Mouse (Mus musculus) limb, embryonic 13.5 days (tissue): ENCODE results near the gene Osbpl3. TPM values are rescaled to one million over a fixed set of nuclear protein-coding genes. Genes with fewer than 3 reads are reported as not detected.

Experiments
- ATAC-seq: fragments of 200-750 bp; cut with Nextera tagmentation; 2 replicates; pipeline ENCODE4 v1.8.0; 2017; ENCODE audit warnings: low read depth, moderate number of reproducible peaks, moderate TSS enrichment; ENCODE audit not compliant: low FRiP score
- H3K27ac ChIP-seq: fragments of 300-500 bp; sonication (generic); 2 replicates; pipeline ENCODE4 v1.5.1; 2015; ENCODE audit warnings: inconsistent platforms, mild to moderate bottlenecking, moderate library complexity
- H3K27me3 ChIP-seq: fragments of 300-500 bp; sonication (generic); 2 replicates; pipeline ENCODE4 v1.6.1; 2015; ENCODE audit warnings: mild to moderate bottlenecking, inconsistent platforms
- H3K36me3 ChIP-seq: fragments of 300-500 bp; sonication (generic); 2 replicates; pipeline ENCODE4 v1.6.1; 2015; ENCODE audit warnings: inconsistent platforms, mild to moderate bottlenecking, moderate library complexity
- H3K4me1 ChIP-seq: fragments of 300-500 bp; sonication (generic); 2 replicates; pipeline ENCODE4 v1.6.1; 2015; ENCODE audit warnings: inconsistent platforms
- H3K4me2 ChIP-seq: fragments of 300-500 bp; sonication (generic); replicated peaks from 2 replicates; pipeline ENCODE4 v1.6.1; 2015; ENCODE audit warnings: inconsistent platforms, mild to moderate bottlenecking, moderate library complexity
- H3K4me3 ChIP-seq: fragments of 300-500 bp; sonication (generic); 2 replicates; pipeline ENCODE4 v1.5.1; 2015; ENCODE audit warnings: moderate library complexity, mild to moderate bottlenecking, inconsistent platforms
- H3K9ac ChIP-seq: fragments of 300-500 bp; sonication (generic); 2 replicates; pipeline ENCODE4 v1.6.1; 2015; ENCODE audit warnings: mild to moderate bottlenecking, inconsistent platforms
- H3K9me3 ChIP-seq: fragments of 300-500 bp; sonication (generic); 2 replicates; pipeline ENCODE4 v1.6.1; 2016; ENCODE audit warnings: inconsistent platforms
- WGBS: fragments of 180-500 bp; shearing (Covaris S2); methylation state at CpG from one replicate; pipeline ENCODE4 v1.1.7; 2015; 5-methylcytosine and 5-hydroxymethylcytosine counted together
- polyA plus RNA-seq: library from polyadenylated mRNA; unstranded; fragments of >200 nt; fragmentation: Nextera tagmentation; extraction: Ambion mirVana; gene quantifications from 2 replicates; pipeline ENCODE4 v1.2.1, GENCODE M21; 2015

Gene Osbpl3
- polyA plus RNA-seq, 1 experiment from 2014 or later, result 15.3 TPM

DNA sequence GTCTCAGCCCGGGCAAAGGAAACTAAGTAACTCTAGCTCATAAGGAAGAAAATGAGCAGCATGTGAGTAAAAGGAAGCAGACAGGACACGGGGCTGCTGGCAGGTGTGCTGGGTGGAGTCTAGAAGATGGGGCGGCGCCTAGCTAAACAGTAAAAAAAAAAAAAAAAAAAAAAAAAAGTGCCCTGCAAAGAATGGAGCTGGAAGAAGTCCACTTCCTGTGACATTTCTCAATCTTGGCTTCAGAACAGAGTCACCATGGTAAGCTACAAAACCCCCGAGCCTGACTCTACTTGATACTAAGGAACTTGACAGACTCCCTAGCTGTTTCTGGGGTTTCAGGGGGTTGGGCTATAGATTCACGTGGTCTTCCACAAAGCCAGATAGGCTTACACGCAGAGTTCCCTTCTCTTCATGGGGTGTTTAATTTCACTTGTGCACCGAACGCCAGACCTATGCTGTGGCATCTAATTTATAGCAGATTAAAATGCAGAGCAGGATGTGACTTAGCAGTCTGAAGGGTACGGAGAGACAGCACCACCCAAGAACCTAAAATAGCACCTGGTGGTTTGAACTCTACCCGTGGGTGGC is 74.4 kb downstream of the Osbpl3 start:
- H3K9ac ChIP-seq, result no peak overlapping the region
- H3K27me3 ChIP-seq, result no peaks in the 10 kb centered on the region
- H3K4me1 ChIP-seq, result peaks cover 53% of the 10 kb centered on the region
- peak overlapping the region; percentile 58; the same call in 1 of the 2 replicates for H3K27ac ChIP-seq
- peak overlapping the region; percentile 7; the same call in 1 of the 2 replicates for H3K4me3 ChIP-seq
- peak; percentile 65; the same call in 1 of the 2 replicates for ATAC-seq
- H3K4me2 ChIP-seq, result peak overlapping the region; percentile 55
- no peaks in the 10 kb centered on the region for H3K36me3 ChIP-seq
- WGBS, result 11% methylated on average over 11 of the region's 11 CpGs
- no peaks in the 10 kb centered on the region for H3K9me3 ChIP-seq

DNA sequence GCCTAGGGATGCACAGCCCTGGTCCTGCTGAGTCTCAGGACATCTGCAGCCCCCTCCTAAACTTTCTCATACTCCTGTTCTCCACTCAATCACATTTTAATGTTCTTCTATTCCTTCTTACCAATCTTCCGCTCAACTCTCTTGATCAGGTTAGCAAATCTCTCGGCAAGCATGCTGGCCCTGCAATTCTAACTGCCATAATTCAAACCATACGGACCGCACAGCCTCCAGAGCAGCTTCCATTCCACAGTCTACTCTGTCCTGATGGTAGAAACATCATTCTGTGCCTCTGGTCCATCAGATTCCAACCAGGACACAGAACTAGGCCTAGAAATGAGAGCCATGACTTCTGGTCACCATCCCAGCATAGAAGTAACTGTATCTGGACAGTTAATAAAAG is 76.3 kb downstream of the Osbpl3 start:
- H3K9me3 ChIP-seq, result no peaks in the 10 kb centered on the region
- no peak overlapping the region for H3K4me3 ChIP-seq
- H3K36me3 ChIP-seq, result no peaks in the 10 kb centered on the region
- ATAC-seq, result no peak
- H3K4me1 ChIP-seq, result peaks cover 53% of the 10 kb centered on the region
- H3K4me2 ChIP-seq, result no peak overlapping the region
- H3K9ac ChIP-seq, result no peak overlapping the region
- H3K27me3 ChIP-seq, result no peaks in the 10 kb centered on the region
- peak overlapping the region; percentile 34 for H3K27ac ChIP-seq
- 37% methylated on average over 4 of the region's 4 CpGs for WGBS

DNA sequence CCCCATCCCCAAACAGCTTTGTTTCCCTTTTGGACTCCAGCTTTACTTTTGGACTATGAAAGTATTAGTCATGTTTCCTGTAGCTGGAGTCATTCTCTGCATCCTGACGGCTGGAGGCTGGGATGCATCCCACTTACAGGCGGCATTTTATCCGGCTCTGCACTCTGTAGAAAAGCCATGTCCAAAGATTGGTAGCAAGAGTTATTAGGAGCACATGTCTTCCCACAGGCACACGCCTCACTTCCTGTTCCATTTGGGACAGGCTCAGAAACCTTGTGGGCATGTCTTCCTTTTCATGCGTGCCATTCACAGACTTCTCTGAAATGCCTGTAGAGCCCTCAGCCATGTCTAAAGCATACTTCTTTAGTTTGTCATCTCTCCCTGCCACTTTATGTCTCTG is 76.9 kb downstream of the Osbpl3 start:
- no peak overlapping the region for H3K9ac ChIP-seq
- H3K27me3 ChIP-seq, result no peaks in the 10 kb centered on the region
- no peak for ATAC-seq
- no peaks in the 10 kb centered on the region for H3K36me3 ChIP-seq
- H3K4me1 ChIP-seq, result peaks cover 53% of the 10 kb centered on the region
- peak overlapping the region; percentile 17; the same call in 1 of the 2 replicates for H3K4me2 ChIP-seq
- no peak overlapping the region for H3K4me3 ChIP-seq
- no peaks in the 10 kb centered on the region for H3K9me3 ChIP-seq
- 27% methylated on average over 5 of the region's 5 CpGs for WGBS
- H3K27ac ChIP-seq, result peak overlapping the region; percentile 34

DNA sequence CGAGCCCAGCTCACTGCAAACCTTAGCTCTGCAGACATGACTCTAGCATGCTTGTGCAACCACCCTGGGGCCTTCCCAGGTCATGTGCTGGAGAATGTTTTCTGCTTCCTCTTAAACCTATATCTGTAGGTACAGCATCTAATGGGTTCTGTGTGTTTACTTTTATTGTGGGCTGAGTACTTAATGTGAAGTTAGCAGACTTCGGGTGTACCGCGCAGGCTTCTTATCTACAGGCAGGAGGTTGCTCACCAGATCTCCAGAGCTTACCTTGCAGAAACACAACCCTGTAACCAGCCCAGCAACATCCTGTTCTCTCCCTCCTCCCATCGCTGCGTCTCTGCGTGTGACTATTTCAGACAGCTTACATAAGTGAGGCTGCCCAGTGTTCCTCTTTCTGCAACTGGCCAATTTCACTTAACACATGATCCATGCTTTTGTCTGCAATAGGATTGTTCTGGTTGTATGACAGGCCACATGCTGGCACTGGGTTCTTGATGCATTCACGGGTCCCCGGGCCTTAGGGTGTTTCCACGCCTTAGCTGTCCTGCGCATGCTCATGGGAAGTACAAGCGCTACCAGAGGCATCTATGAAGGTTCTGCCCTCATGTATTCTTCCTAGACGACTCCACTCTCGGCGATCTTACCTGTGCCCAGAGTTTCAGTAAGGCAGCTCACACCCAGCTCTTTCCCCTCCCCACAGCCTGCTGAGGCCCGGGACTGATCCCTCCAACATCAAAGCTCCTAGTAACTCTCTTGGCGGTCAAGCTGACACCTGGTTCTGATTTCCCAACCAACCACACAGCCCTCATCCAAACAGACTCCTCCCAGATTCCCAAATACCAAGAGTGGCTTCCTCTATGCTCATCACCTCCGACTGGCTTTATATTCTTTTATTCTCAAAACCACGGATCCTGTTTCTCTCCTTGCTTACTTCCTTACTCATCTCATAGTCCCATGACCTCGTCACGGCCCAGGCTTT is 78.0 kb downstream of the Osbpl3 start:
- H3K9me3 ChIP-seq, result no peaks in the 10 kb centered on the region
- H3K36me3 ChIP-seq, result no peaks in the 10 kb centered on the region
- no peaks in the 10 kb centered on the region for H3K27me3 ChIP-seq
- H3K4me1 ChIP-seq, result peaks cover 61% of the 10 kb centered on the region
- H3K9ac ChIP-seq, result no peak overlapping the region
- no peak; the same call in 1 of the 2 replicates for ATAC-seq
- H3K4me3 ChIP-seq, result no peak overlapping the region
- peak overlapping the region; percentile 25 for H3K4me2 ChIP-seq
- peak overlapping the region; percentile 34; the same call in 1 of the 2 replicates for H3K27ac ChIP-seq
- 44% methylated on average over 21 of the region's 21 CpGs for WGBS

DNA sequence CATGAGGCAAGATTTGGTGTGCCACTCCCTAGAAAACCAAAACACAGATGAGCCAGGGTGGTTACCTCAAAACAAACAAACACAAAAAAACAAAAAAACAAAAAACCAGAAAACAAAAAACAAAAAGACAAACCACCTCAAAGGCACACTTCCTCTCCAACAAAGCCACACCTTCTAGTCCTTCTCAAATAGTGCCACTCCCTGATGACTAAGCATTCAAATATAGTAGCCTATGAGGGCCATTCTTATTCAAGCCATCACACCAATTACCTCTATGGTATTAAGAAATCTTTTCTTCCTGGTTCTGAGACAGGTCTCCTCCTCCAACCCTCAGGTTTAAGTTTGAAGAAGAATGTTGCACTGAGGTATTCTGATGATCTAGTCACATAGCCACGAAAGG is 79.3 kb downstream of the Osbpl3 start:
- Histone ChIP-seq H3K4me3 (no peak overlapping the region), H3K4me1 (peaks cover 53% of the 10 kb centered on the region), H3K36me3 (no peaks in the 10 kb centered on the region), H3K9me3 (no peaks in the 10 kb centered on the region), H3K9ac (no peak overlapping the region), H3K27me3 (no peaks in the 10 kb centered on the region), H3K4me2 (no peak overlapping the region), H3K27ac (no peak overlapping the region)
- ATAC-seq, result no peak
- 89% methylated on average over 1 of the region's 1 CpGs for WGBS

DNA sequence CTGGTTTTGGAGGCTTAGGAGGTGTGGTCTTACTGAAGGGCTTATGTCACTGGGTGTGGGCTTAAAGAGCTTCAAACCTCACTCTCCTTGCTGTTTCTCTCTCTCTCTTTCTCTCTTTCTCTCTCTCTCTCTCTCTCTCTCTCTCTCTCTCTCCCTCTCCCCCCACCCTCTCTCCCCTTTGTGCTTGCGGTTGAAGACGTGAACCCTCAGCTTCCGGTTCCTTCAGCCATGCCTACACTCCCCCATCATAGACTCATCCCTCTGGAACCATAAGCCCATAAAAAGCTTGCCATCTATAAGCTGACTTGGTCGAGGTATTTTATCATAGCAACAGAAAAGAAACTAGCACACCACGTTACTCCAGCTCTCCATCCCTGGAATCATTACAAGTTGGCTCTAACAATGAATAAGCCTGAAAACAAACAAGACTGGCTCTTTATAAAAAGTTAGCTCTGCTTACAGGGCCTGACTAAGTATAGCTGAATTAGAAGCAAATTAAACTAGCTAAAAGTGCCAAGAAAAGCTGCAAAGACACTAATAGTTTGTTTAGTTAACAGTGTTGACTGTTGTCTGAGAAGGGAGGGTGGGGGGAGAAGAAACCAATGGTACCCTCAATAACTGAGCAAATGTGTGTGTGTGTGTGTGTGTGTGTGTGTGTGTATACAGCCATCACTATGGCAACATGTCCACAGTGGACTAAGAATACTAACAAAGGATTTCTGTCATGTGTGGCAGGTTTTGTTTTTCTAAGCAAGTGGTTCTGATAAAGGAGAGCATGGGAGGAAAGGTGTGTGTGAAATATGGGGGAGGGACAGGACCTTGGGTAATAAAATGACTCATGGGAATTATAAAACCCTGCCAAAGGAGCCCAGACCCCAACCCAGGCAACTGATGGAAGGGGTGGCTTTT is 83.2 kb downstream of the Osbpl3 start:
- Histone ChIP-seq H3K4me2 (no peak overlapping the region), H3K27me3 (no peaks in the 10 kb centered on the region), H3K36me3 (peaks cover 15% of the 10 kb centered on the region), H3K9me3 (no peaks in the 10 kb centered on the region; the same call in 1 of the 2 replicates), H3K27ac (no peak overlapping the region), H3K9ac (no peak overlapping the region), H3K4me1 (peaks cover 18% of the 10 kb centered on the region), H3K4me3 (no peak overlapping the region)
- 65% methylated on average over 5 of the region's 5 CpGs for WGBS
- ATAC-seq, result no peak

DNA sequence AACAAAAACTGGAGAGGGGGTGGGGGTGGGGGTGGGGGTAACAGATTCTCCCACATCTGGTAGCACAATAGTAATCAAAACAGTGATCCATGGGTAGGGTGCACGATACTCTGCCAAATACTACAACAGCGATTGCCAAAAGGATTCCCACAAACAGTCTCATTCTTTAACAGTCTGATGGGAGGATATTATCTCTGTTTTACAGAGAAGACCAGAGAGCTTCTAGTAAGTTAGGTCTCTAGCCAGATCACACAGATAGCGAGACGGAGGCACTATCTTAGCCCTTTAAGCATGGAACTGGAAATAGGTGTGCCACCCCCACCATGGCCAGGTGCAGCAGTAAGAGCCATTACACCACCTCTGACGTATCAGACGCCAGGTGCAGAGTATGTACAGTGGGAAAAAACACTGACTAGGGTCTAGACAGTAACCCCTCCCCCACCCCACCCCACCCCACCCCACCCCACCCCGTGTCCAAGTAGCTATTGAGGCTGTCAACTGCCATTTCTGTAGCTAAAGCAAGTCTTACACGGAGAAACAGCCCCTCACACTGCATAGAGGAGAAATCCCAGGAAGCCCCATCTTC is 84.4 kb downstream of the Osbpl3 start:
- no peak for ATAC-seq
- Histone ChIP-seq H3K27me3 (no peaks in the 10 kb centered on the region), H3K36me3 (peaks cover 15% of the 10 kb centered on the region), H3K9me3 (no peaks in the 10 kb centered on the region; the same call in 1 of the 2 replicates), H3K9ac (no peak overlapping the region), H3K4me1 (peaks cover 13% of the 10 kb centered on the region), H3K4me3 (no peak overlapping the region), H3K27ac (no peak overlapping the region), H3K4me2 (no peak overlapping the region)
- 85% methylated on average over 8 of the region's 8 CpGs for WGBS

DNA sequence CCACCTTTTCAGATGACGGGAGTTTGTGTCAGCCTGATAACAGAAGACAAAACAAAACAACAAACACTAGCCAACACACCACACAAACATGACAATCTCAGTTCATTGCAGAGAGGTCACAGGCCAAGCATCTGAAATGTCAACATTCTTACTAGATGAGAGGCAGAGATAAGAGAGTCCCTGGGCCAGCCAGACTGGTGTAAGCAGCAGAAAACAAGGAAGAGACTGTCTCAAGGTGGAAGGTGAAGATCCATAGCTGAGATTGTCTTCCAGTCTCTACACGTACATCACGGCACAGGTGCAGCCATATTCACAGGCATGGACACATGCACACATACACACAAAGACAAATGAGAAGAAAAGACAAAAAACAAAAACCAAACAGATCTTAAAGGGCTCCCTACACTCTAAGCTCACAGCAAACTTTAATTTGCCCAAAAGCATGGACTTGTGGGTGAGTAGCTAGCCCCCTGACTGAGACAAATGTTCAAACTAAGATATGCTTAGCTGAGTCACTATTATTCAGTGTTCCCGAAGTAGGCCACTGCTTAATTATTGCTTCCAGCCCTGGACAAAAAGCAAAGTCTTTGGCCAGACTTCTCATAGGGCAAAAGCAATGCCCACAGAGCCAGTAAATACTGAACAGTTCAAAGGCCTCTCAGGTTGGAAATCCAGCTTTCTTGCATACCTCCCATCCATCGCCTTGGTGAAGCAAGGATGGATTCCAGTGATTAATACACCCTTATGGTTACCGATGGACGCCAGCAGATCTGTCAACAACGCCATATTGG is 87.3 kb downstream of the Osbpl3 start:
- no peak overlapping the region for H3K4me2 ChIP-seq
- no peak overlapping the region for H3K9ac ChIP-seq
- 92% methylated on average over 8 of the region's 8 CpGs for WGBS
- no peak for ATAC-seq
- H3K4me1 ChIP-seq, result peaks cover 12% of the 10 kb centered on the region
- no peaks in the 10 kb centered on the region; the same call in 1 of the 2 replicates for H3K9me3 ChIP-seq
- H3K4me3 ChIP-seq, result no peak overlapping the region
- H3K36me3 ChIP-seq, result peaks cover 15% of the 10 kb centered on the region
- H3K27me3 ChIP-seq, result no peaks in the 10 kb centered on the region
- no peak overlapping the region for H3K27ac ChIP-seq

DNA sequence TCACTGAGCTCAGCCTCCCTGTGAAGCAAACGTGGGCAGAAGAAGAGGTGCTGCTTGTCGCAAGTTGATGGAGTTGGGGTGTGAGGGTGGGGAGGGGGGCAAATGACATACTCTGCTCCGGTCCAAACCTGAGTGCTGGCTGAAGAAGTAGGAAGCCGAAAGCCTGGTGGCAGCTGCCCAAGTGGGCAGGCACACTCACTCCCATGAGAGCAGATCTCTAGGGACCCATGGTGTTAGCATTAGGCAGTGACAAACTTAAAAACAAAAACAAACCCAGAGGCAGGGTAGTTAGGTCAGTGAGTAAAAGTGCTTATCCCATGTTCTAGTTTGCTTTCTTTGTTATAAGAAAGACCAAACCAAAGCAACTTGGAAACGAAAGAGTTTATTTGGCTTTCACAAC is 88.2 kb downstream of the Osbpl3 start:
- Histone ChIP-seq H3K4me1 (peaks cover 3% of the 10 kb centered on the region), H3K9ac (no peak overlapping the region), H3K27me3 (no peaks in the 10 kb centered on the region), H3K36me3 (peaks cover 15% of the 10 kb centered on the region), H3K4me3 (no peak overlapping the region), H3K9me3 (no peaks in the 10 kb centered on the region; the same call in 1 of the 2 replicates), H3K27ac (no peak overlapping the region), H3K4me2 (no peak overlapping the region)
- ATAC-seq, result no peak
- WGBS, result 89% methylated on average over 5 of the region's 5 CpGs

DNA sequence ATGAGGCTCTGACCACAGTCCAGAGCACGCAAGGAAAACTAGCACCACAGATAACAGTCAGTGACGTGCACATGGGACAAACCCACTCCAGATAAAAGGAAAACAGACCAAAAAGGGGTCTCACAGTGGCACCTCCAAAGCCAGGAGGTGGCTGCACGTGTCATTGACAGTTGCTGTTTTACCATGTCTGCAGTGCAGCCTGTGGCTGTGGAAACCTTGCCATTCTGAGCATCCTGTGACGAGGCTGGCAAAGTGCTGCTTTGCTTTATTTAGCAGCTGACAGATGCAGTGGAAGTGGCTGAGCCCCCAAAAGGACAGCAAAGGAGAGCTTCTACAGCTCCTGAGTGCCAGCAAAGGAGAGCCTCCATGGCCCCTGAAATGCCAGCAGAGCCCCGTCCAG is 89.3 kb downstream of the Osbpl3 start:
- no peak overlapping the region for H3K4me3 ChIP-seq
- H3K27ac ChIP-seq, result no peak overlapping the region
- H3K4me1 ChIP-seq, result no peaks in the 10 kb centered on the region
- H3K9ac ChIP-seq, result no peak overlapping the region
- H3K4me2 ChIP-seq, result no peak overlapping the region
- WGBS, result 84% methylated on average over 5 of the region's 5 CpGs
- H3K9me3 ChIP-seq, result no peaks in the 10 kb centered on the region; the same call in 1 of the 2 replicates
- H3K27me3 ChIP-seq, result no peaks in the 10 kb centered on the region
- no peak for ATAC-seq
- peaks cover 15% of the 10 kb centered on the region for H3K36me3 ChIP-seq

DNA sequence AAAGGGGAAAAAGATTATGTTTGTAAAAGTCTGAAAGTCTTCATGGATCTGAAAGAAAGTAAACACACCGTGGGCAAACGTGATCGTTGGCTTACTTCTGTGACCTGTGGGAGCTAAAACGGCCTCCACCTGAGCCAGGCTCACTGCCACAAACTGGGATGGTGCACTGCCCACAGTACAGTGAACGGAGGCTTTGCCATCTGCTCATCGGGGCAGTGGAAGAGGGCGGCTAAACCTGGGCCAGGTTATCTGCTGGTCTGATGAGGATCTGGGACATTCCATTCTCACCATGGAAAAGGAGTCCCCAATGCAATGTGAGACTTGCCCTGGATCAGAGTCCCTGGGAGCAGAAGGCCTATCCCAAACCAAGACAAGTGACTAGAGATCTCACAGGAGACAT is 89.7 kb downstream of the Osbpl3 start:
- no peak overlapping the region for H3K27ac ChIP-seq
- no peak overlapping the region for H3K4me3 ChIP-seq
- no peaks in the 10 kb centered on the region for H3K4me1 ChIP-seq
- no peak overlapping the region for H3K9ac ChIP-seq
- no peaks in the 10 kb centered on the region for H3K27me3 ChIP-seq
- H3K36me3 ChIP-seq, result peaks cover 15% of the 10 kb centered on the region
- no peak overlapping the region for H3K4me2 ChIP-seq
- no peaks in the 10 kb centered on the region; the same call in 1 of the 2 replicates for H3K9me3 ChIP-seq
- no peak for ATAC-seq
- 91% methylated on average over 7 of the region's 7 CpGs for WGBS
